Mouse (Mus musculus) left cerebral cortex, adult 9 months (tissue): ENCODE data around the gene Lrrfip1.
A peak's percentile ranks its signal among the peaks of the same experiment; 100 is the strongest.

Experiments used
- DNase-seq, 2 experiments: peaks; one replicate each; pipeline ENCODE4 v3.0.0; 2022; ENCODE audit warnings: low spot score in 2 of 2

Lrrfip1 gene

GRCm38 (mm10) chr1:91056416-91056815 lies 57.9 kb downstream of the Lrrfip1 start:
- no peak for DNase-seq

- no peak for DNase-seq
Measured at GRCm38 (mm10) chr1:91057311-91058245, 59.0 kb downstream of the Lrrfip1 start.

- DNase-seq = no peak
Measured at GRCm38 (mm10) chr1:91058251-91058650, 59.7 kb downstream of the Lrrfip1 start.

GRCm38 (mm10) chr1:91059792-91060604 lies 61.5 kb downstream of the Lrrfip1 start:
- DNase-seq = no peak

- no peak for DNase-seq
Measured at GRCm38 (mm10) chr1:91061105-91061504, 62.6 kb downstream of the Lrrfip1 start.

GRCm38 (mm10) chr1:91062363-91062762 lies 63.8 kb downstream of the Lrrfip1 start:
- peak; percentile 69 to 80 for DNase-seq

- DNase-seq = no peak
Measured at GRCm38 (mm10) chr1:91064053-91064452, 65.5 kb downstream of the Lrrfip1 start.

- peak; percentile 50 to 74 for DNase-seq
Measured at GRCm38 (mm10) chr1:91064903-91065525, 66.5 kb downstream of the Lrrfip1 start.

GRCm38 (mm10) chr1:91066061-91066460 lies 67.5 kb downstream of the Lrrfip1 start:
- DNase-seq = no peak

- DNase-seq = no peak
Measured at GRCm38 (mm10) chr1:91066599-91066998, 68.1 kb downstream of the Lrrfip1 start.

- DNase-seq = no peak
Measured at GRCm38 (mm10) chr1:91067716-91068115, 69.2 kb downstream of the Lrrfip1 start.

GRCm38 (mm10) chr1:91069575-91069974 lies 71.0 kb downstream of the Lrrfip1 start:
- no peak for DNase-seq

- no peak for DNase-seq
Measured at GRCm38 (mm10) chr1:91070547-91070946, 72.0 kb downstream of the Lrrfip1 start.

- DNase-seq = no peak
Measured at GRCm38 (mm10) chr1:91071671-91072290, 73.2 kb downstream of the Lrrfip1 start.

GRCm38 (mm10) chr1:91076946-91077345 lies 78.4 kb downstream of the Lrrfip1 start:
- DNase-seq = no peak

GRCm38 (mm10) chr1:91077456-91077855 lies 78.9 kb downstream of the Lrrfip1 start:
- DNase-seq = no peak

- DNase-seq = no peak
Measured at GRCm38 (mm10) chr1:91077980-91078379, 79.4 kb downstream of the Lrrfip1 start.

- DNase-seq = no peak
Measured at GRCm38 (mm10) chr1:91079740-91080422, 81.3 kb downstream of the Lrrfip1 start.

GRCm38 (mm10) chr1:91080423-91080749 lies 81.8 kb downstream of the Lrrfip1 start:
- DNase-seq = no peak

- DNase-seq = no peak
Measured at GRCm38 (mm10) chr1:91084374-91084773, 85.8 kb downstream of the Lrrfip1 start.

GRCm38 (mm10) chr1:91085009-91085408 lies 86.5 kb downstream of the Lrrfip1 start:
- DNase-seq = no peak
